Mouse (Mus musculus) frontal cortex, adult (tissue): Measurements from ENCODE around the gene Trib3.
A peak's percentile ranks its signal among the peaks of the same experiment; 100 is the strongest.

Experiments
- ATAC-seq: cut with Nextera tagmentation; 2 replicates; pipeline ENCODE4 v1.9.2; 2017; ENCODE audit warnings: mild to moderate bottlenecking, moderate library complexity, mixed read lengths; ENCODE audit not compliant: low TSS enrichment

The Trib3 gene

DNA sequence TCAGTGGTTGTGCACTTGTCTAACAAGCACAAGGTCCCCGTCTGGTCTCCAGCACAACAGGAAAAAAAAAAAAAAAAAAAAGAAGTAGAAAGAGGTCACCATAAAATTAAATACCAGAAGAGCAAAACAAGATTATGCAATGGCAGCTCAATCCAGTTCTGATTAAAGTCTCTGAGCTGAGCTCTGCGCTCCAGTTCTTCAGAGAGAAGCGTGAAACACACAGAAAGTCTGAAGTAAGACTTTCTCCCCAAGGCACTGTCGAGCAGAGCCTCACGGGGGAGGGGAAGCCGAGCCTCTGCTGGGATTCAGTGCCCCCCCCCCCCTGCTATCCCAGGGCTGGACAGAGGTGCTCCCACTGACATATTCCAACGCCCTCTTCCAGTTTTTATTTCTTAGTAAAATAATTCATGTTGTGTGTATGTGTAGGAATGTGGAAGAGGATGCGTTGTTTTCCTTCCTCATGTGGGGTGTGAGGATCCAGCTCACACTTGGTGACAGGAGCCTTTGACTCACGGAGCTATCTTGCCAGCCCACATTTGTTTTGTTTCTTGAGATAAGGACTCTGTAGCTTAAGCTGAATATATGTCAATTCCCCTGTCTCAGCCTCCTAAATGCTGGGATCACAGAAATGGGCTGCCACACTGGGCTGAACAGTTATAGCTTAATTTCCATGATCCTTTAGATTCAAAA, 3.1 kb upstream of the Trib3 start:
- no peak for ATAC-seq

DNA sequence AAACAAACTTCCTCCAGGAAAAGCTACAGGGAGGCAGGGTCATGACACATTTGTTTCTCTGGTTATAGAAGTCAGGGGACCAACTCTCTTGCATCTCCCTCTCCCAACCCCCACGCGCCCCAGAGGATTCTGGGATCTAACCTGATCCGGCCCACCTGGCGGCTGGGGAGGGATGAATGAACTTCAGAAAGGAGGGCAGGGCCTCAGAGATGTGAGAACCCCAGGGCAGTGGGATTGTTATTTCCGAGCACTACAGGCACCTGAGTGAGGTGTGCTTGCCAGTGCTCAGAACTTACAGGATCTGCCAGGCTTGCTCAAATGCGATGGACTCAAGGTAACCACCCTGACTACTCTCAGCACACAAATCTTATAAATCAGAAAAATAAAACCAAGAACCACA, 1.6 kb upstream of the Trib3 start:
- ATAC-seq = no peak

DNA sequence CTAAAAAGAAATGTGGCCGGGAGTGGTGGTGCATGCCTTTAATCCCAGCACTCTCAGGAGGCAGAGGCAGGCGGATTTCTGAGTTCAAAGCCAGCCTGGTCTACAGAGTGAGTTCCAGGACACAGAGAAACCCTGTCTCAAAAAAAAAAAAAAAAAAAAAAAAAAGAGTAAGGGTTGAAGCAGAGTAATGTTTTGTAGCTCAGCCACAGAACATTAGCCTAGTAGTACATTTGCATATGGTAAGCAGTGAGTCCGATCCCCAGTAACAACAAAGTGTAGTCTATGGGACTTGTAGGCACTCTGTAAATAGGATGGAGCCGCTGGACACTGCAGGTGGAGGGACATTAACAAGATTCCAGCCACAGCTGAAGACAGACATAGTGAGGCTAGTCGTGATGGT, 1.1 kb upstream of the Trib3 start:
- no peak for ATAC-seq

DNA sequence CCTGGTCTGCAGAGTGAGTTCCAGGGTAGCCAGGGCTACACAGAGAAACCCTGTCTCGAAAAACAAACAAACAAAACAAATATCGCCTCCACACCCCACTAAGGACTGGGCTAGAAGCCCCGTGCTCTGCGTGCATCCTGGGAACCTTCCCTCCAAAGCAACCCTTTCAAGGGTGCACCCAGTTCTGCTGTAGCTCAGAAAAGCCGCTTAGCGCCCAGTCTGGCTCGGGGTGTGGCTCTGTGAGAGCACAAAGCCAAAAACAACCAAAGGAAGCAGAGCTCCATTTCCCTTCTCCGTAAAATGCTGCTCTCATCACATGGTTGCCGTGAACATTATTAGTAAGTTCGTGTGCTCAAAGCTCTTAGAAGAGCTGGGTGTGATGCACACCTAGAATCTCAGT, 529 bp upstream of the Trib3 start:
- ATAC-seq = no peak

DNA sequence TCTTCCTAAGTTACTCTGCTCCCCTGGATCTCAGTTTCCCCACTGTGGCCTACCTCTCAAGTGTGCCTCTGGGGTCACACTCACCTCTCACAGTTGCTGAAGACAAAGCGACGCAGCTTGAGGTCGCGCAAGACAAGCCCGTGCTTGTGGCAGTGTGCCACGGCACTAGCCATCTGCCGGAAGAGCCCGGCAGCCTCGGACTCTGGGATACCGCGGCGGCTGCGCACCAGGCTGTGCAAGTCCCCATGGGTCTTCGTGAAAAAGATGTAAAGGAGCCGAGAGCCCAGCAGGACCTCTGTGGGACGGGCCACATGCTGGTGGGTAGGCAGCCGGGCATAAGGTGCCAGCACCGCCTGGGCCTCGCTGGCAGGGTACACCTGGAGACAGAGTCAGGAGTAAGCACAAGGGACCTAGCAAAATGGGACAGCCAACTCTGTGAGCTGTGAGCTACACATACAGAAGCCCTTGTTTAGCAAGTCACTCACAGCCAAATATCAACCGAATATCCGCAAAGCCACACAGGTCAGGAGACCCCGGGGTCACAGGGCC, 4.1 kb downstream of the Trib3 start:
- ATAC-seq = no peak

DNA sequence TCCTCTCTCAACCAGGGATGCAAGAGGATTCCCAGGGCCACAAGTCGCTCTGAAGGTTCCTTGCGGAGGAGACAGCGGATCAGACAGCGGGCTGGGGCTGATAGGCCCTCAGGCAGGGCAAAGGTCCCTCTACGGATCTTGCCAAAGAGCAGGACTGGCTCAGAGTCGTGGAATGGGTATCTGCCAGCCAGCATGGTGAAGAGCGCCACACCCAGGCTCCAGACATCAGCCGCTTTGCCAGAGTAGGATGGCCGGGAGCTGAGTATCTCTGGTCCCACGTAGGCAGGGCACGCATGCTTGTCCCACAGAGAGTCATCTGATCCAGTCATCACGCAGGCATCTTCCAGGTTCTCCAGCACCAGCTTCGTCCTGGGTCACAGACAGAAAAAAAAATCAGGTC, 5.5 kb downstream of the Trib3 start:
- ATAC-seq = no peak

DNA sequence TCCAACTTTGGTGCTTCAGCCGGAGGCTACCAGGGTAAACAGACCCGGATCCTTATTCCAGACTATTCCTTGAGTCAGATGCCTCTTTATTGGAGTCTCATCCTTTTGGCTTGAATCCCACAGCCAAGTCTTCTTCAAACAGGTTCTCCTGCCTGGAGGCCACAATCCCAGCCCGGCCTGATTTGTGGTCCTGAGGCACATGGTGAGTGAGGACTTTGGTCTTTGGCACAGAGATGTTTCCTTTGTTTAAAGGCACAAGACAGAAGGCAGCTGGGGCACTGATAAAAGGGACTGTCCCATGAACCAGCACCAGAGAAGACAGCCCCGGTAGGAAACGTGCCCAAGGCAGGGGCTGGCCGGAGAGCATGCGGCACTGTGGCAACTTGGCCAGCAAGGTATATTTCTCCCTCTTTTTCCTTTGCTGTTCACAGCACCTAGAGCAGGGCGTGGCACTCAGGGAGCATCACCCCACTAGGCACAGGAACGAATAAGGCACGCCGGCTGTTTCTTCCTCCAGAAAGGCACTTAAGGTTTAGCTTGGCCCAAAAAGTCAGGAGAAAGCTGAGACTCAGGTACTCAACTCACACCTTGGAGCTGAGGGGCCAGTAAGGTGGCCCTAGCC, 6.1 kb downstream of the Trib3 start:
- no peak for ATAC-seq

DNA sequence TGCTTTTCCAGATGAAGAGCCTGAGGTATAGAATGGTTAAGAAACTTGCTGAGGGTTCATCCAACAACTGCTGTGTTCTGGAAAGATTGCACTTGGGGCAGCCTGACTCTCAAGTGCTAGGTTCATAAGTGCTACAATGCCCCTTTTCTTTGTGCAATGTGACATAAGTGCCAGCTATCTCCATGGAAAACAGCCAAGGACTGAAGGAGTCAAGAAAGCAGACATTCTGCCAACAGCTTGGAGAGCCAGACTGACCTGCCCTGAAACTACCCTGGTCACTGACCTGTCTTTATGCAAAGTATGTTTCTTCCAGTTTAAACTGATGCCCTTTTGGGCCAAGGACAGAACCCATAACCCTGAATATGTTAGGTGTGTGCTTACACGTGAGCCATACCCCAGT, 7.0 kb downstream of the Trib3 start:
- ATAC-seq = no peak

DNA sequence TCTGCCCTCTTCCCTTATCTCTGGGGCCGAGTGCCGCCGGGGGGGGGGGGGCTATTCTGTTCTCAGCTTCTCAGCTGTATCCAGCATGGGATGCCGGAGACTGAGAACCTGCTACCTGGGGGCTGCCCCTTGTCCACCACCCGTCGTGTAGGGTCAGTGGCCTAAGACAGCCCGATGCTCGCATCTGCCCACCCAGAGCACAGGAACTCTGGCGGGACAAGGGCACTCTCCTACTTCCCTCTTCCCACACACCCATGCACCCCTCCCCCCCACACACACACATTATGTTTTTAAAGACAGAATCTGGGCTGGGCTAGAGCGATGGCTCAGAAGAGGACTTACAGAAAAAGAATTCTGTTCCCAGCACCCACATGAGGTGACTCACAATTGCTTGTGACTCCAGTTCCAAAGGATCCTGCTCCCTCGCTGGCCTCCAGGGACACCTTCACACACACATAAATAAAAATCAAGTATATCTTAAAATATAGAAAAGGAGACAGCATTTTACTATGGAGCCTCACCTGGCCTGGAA, 8.5 kb downstream of the Trib3 start:
- peak; percentile 28; the same call in 1 of the 2 replicates for ATAC-seq

DNA sequence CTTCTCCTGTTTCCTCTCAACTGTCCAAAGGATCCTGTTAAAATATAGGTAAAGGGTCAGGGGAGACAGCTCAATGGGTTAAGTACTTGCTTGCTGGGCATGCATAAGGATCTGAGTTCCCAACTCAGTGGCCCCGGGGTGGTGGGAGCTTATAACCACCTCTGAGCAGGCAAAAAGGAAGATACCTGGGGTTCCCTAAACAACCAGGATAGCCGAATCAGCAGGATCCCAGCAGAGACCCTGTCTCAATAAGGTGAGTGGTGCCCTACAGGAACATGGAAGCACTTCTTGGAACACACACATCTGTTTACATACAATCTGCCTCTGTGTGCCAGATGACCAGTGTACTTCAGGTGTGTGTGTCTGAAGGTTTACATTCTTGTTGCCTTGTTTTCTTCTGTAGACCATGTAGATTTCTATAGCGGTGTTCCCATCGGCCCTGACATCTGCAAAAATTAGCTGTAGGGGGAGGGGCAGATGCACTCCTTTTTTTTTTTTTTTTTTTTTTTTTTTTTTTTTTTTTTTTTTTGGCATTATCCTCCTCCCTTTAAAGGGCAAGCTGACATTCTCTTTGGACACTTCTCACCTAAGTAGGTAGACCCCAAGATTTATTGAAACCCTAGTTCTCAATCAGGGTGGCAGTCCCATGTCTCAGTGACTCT, 10.4 kb downstream of the Trib3 start:
- ATAC-seq = no peak

DNA sequence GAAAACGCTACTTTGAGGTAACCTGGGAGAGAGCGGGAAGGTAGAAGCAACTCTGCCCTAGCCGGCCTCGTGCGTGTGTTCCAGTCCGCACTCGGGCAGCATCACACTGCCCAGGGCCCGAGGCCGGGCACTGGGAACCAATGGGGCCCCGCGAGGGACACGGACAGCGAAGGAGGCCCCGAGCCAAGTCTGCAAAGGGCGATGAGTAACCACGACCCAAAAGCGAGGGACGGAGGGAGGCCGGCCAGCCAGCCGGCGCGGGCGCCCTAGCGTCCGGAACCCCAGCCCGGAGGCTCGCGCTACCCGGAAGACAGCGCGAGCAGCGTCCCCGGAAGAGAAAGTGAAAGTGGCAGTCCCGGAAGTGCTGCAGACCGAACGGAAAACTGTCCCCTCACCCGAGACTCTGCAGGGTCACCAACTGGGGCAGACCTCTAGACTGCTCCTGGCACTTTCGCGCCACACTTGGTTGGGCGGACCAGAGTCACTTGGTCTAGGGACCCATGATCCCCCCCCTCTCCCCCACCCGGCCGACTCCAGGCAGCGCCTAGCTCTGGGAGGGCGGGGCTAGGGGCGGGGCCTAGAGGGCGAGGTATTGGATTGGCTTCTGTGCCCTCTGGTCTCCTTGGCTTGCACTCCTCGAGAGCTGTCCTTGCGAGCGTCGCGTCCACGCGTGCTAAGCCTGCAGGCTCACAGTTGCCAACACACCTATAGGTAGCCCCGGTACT, 11.6 kb downstream of the Trib3 start, which contains the start of gene Rbck1:
TSS of gene Rbck1 (minus strand) at position 553 of the 725 bp plus-strand sequence.
- ATAC-seq = peak; percentile 95

DNA sequence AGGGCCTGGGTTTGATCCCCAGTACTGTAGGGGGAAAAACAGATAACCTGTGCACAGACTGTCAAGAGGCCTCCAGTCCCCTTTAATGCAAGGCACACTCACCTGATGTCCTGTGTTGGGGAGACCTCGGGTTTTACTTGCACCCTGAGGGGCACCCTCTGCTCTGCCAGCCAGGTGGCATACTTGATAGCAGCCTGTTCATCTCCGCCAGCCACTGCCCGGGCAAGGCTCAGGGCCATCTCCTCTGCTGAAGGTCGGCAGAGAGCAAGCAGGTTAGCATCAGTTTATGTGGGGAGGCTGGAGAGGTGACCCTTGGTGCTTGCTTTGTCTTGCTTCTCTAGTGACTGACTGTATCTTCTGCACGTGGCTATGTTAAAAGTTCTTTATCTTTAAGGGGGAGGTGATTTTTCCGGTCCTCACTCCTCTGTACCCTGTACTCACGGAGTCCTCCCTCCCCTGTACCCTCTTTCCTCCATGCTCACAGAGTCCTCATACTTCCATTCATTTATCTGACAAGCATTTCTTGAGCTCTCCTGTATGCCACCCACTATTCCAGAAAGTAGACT, 12.9 kb downstream of the Trib3 start:
- no peak for ATAC-seq

DNA sequence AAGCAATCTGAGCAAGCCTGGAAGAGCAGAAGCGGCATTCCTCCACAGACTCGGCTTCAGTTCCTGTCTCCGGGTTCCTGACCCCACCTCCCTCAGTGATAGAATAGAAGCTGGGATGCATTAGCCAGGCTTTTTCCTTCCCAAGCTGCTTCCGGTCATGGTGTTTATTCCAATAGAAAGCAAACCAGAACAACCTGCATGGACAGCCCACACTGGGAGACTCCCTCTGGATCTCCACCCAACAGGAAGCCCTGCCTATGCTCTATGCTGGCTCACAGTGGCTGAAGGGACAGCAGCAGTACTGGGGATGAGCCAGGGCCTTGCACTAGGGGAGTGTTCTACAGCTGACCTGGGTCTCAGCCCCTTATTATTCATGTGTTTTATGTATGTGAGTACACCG, 15.9 kb downstream of the Trib3 start:
- ATAC-seq = no peak

DNA sequence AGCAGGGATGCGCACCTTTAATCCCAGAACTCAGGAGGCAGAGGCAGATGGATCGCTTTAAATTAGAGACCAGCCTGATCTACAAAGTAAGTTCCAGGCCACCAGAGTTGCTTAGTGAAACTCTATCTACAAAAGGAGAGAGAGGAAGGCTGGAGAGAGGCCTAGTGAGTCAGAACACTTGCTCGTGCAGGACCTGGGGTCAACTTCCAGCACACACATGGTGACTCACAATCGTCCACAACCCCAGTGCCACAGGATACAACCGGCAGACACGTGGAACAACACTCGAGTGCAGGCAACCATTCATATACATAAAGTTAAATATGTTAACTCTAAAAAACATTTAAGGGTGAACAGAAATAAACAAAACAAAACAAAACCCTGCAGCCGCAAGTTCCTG, 17.2 kb downstream of the Trib3 start:
- no peak for ATAC-seq

DNA sequence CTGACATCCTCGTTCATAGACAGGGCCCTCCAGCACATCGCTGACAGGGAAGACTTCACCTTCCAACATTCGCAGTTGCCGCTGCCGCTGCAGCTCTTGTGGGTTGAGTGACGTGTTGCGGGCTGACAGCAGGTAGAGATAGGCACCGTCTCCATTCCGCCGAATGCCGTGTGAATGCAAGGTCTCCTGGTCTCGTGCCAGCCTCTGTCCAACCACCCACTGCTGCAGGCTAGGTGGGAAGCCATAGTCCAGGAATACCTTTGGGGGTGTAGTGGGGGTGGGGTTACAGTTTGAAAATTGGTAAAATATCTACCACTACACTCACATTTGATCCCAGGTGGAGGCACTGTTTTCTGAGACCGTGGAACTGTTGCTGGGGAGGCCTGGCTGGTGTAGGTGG, 17.7 kb downstream of the Trib3 start:
- ATAC-seq = no peak

DNA sequence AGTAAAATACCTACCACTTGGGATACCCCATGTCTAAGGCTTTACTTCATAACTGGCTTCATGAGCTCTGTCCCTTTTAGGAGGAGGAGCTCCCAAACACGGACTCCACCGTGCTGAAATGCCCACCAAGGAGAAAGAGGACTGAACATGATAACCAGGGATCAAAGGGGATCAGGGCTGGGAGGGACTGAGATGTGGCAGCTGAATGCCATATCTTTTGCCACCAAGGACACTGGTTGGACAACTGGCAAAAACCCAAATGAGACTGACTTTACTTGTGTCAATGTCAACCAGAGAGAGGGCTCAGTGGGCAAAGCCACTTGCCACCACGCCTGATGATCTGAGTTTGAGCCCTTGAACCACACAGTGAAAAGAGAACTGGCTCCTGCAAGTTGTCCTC, 19.0 kb downstream of the Trib3 start:
- no peak for ATAC-seq

DNA sequence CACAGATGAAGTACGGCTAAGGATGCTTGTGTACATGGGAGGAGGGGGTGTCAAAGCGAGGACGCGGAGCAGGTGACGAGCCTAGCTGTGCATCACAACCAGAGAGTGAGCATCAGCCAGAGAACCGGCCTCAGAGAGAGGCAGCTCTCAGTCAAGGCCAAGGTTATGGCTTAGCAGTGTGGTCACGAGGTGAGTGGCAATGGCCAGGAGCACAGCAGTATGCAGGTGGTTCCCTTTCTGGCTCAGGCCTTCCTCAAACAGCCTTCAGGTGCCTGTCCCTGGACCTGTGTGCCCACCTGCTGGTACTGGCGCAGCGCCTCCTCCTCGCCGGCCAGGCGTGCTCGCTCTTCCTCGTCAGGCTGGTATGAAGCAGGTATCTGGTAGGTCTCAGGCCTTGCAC, 19.9 kb downstream of the Trib3 start:
- no peak for ATAC-seq

DNA sequence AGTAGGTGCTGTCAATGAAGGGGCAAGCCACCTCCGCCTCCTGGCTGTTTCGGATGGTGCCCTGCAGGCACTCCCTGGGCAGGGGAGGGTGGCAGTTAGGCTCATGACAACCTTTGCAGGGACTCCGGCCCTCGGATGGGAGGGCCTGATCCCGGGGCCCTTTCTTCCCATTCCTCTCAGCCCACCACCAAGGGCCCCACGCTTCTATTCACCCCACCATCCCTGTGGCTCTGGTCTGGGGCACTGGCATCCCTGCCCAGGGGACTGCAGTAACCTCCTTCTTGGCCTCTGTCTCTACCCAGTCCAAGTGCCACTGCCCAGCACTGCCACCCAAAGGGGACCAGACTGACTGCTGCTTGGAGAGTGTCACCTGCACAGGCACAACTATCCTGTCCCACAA, 21.6 kb downstream of the Trib3 start:
- ATAC-seq = no peak

DNA sequence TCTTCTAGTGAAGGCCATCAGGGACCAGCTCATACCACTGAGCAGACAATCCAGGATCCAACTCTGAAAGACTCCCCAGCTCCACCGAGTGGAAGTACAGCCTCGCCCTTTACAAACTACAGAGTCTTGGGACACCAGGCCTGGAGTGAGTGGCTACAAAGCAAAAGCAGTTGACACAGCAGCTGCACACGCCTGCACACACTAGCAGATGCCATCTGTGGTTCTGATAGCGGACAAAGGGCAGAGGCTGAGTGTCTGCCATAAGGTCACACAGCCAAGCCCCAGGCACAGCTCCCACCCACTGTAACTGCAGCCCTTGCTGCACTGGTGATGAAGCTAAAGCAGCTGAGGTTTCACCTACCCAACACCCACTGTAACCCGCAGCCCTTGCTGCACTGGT, 22.3 kb downstream of the Trib3 start:
- no peak for ATAC-seq

DNA sequence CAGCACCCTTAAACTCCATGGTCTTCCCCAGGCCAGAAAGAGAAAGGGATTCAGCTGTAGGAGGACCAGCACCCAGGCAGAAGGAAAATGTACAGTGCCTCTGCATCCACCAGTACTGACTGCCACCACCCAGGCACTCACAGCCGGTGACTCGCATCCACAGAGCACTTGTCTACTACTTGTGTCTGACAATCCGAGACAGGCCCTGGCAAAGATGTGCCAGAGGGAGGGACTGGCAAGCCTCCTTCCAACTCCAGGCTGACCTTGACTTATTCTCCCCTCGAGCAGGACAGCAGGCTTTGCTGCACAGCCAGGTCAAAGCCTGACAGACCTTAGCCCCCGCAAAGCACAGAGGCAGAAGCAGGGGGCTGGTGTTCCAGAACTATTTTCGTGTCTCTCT, 26.8 kb downstream of the Trib3 start:
- no peak for ATAC-seq

DNA sequence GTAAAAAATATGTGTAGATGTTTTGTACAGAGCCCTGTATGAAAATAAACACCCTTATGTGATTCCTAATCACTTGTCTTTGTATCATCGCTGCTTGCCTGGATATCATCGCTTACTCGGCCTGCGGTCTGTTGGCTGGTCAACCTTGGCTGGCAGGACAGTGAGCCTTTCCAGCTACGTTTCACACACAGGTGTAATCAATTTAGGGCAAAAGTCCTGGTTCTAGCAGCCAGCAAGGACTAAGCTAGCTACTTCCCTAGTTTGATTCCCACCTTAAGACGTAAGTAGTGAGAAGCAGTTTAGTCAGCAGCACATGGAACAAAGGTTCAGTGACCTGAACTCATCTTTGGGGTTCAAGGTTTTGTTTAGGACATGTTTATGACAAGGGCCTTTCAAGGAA, 29.9 kb downstream of the Trib3 start:
- no peak for ATAC-seq

DNA sequence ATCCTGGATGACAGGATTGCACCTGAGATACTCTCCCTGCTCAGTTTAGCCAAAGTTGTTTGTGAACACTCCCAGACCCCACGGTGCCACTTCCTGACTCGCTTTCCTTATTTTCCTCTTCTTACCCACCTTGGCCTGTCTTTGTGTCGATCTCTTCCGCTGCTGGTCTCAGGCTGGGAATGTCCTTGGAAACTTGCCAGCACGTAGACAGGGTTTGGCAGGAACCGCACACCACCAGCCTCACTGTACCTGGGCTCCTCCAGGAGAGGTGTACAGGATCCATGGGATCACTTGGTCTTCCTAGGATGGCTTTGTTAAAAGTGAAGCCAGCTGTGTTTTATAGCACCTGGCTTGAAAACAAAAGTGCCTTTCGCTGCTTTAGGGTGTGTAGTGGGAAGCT, 30.8 kb downstream of the Trib3 start:
- ATAC-seq = peak; percentile 5; the same call in 1 of the 2 replicates
